Mouse (Mus musculus) adrenal gland, adult 10 weeks (tissue): ENCODE measurements around the gene Fam129a. TPM values are rescaled to one million over a fixed set of nuclear protein-coding genes. Genes with fewer than 3 reads are reported as not detected.

Experiments used
- polyA plus RNA-seq: library from polyadenylated mRNA; stranded (reverse); fragments of 350-450 nt; fragmentation: Illumina TruSeq; extraction: RNeasy Lipid Tissue Mini Kit (QIAGEN cat#74804); gene quantifications from one replicate; pipeline ENCODE4 v1.2.3, GENCODE M21; 2014; ENCODE audit warnings: low read depth, low replicate concordance

Fam129a gene
- polyA plus RNA-seq: 113 TPM

DNA sequence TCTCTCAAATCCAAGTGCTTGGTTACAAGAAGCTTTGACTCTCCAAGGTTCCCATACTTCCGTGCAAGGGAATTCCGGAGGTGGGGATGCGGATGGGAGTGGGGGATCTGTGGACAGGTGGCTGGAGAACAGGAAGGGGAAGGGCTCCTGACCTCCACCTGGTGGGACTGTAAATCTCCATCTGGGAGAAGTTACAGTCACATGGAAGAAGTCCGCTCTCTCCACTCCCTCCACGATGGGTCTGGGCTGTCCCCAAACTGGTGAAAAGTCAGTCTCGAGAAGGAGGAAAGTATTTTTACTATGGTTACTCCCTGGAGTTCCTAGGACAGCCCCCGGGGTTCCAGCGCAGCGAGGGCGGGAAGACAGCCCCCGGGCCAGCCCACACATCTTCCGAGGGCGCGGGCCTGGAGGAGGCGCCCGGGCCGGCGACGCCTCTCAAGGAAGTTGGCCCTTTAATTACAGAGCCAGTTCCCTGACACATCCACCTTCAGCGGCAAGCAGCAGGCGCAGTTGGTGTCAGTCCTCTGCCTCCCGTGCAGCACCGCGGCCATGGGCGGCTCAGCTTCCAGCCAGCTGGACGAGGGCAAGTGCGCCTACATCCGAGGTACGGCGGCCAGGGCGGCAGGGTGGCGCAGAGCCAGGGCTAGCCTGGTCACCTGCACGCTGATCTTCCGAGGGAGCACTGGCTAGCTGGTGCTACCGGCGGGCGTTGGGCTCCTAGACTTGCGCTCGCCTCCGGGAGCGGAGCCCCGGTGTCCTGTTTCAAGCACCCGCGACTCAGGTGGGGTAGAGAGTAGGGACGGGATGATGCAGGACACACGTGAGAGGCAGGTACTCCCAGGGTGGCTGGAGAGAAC is at the start of gene Fam129a:
Fam129a (plus strand) TSS at position 206 of the 857 bp plus-strand sequence.

DNA sequence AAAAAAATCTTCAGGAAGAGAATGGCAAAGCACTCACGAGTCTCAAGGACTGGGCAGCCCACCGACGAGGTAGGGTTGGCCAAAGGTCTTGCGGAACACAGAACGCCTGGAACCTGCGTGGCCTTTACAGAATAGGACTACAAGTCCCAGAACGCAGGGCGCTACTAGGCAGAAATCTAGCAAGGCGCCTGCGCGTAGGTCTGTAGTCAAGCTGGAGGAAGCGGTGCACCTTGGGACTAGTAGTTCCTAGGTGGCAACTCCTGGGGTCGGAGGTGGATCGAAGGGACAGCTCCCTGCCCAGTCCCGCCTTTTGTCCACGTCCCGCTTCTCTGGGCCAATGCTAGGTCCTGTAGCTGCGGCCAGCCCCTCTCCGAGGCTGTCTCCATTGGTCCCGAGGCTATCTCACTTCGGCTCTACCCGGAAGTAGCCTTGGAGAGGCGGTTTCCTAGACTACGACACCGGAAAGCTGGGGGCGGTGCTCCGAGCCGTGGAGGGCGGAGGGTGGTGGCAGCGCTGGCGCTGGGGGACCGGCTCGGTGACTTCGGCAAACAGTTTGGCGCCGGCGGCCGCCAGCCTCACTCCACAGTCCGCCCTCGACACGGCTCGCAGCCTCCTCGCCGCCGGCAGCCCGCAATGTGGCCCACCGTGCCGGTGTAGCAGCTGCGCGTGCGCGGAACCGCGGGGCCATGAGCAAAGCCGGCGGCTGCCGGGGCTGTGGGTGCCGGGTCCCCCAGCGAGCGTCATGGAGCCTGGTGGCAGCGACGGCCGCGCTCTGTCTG is 184.1 kb downstream of the Fam129a start, which contains the start of gene Edem3:
Edem3 (plus strand) TSS at position 491 of the 779 bp plus-strand sequence.

Other genes with a start within 250 kb of the Fam129a start
- 277 TPM for gene Ivns1abp, start 226.7 kb upstream of the Fam129a start, polyA plus RNA-seq
- 58.8 TPM for gene Swt1, start 142.7 kb upstream of the Fam129a start, polyA plus RNA-seq
- 50.6 TPM for gene Trmt1l, start 142.6 kb upstream of the Fam129a start, polyA plus RNA-seq
- gene Rnf2, start 70.2 kb upstream of the Fam129a start, polyA plus RNA-seq: 243 TPM
- gene Edem3, start 184.2 kb downstream of the Fam129a start, polyA plus RNA-seq: 383 TPM